Mouse (Mus musculus): ENCODE measurements at regions not wholly inside any gene's neighbourhood (a gene's known extent, or its start where the extent isn't known, plus 50 kb on each side); places are given as distances from the start of the nearest gene placed in this dataset.

DNA sequence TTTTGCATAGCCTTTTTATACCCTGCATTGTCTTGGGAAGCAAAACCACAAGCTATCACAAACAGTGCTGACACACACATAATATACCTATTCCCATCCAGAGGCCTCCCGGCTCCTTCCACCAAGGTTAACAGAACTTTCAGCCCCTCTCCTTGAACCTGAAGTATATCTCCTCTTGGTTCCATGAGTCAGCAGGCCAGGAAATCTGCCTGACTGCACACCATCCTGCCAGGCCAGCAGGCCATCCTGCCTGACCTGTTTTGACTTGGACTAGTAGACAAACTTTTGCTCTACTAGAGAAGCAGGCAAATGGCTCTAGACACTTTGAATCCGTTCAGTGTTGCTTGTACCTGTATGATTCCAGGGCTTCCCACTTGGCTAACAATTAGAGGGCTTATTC lies 547.6 kb upstream of the N6amt1 start:
- DNase-seq (ENCODE audit: low spot score): no peak

DNA sequence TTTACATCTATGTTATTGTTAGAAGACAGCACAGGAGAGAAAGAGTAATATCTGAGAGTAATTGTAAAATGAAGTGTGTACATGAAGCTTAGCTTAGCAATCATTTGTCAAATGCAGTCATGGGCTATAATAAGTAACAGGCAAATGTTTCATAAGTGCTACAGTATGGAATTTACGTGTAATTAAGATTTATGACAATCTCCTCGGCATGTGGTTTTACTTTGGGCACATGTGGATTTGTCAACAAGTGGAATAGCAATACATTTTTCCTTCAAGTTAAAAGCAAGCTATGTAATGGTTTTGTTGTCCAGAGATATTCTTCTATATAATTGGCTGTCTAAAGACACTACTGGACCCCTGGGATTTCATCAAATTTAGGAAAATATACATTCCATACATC lies 577.9 kb upstream of the N6amt1 start:
- DNase-seq (ENCODE audit: low spot score): no peak

DNA sequence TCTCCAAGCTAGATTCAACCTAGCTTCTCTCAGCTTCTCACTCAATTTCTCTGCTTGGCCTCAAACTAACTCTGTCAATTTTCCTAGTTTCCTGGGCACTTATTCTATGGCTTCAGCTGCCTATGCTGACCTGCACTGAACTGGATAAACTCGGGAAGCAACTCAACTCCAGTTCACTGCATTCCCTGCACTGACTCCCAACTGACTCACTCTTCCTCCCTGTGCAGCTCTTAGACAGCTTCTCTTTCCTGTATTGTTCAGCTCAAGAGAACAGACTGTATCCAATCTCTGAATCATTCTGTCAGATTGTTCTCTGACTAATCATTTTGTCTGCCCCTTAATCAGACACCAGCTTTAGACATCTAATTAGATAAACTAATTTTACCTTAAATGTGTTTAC lies 581.4 kb upstream of the N6amt1 start:
- DNase-seq (ENCODE audit: low spot score): no peak

DNA sequence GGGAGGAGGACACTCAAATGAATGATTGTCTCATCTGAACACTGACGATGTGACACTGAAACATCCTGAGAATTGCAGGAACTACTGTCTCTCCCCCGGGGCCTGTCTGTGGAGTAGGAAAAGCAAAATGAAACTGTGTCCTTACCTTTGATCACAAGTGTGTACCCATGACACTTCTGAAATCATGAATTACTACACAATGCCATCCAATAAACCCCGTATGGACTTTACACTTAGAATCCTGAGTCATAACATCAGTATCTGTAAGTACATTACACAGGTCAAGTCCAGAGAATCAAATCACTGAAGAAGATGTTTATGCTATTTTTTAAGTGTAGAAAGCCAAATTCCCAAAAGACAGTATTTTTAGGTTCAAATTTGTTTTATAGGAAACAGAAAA lies 585.1 kb upstream of the N6amt1 start:
- DNase-seq (ENCODE audit: low spot score): no peak

DNA sequence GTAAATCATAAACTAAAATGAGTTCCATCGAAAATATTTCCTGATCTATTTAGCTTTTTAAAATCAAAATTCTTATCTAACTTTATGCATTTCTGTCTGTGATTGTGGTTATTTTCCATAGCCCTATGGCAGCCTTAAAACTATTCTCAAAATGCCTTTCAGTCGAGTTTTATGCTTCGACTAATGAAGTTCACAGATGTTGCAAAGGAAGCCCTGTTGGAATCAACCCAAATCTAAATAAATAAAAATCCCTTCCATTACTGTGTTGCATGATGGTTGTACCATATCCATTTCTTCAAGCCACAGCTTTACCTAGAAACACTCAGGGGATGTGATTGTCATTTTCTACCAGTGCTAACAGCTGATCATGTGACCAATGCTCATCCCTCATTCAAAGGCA lies 585.6 kb upstream of the N6amt1 start:
- DNase-seq (ENCODE audit: low spot score): no peak

DNA sequence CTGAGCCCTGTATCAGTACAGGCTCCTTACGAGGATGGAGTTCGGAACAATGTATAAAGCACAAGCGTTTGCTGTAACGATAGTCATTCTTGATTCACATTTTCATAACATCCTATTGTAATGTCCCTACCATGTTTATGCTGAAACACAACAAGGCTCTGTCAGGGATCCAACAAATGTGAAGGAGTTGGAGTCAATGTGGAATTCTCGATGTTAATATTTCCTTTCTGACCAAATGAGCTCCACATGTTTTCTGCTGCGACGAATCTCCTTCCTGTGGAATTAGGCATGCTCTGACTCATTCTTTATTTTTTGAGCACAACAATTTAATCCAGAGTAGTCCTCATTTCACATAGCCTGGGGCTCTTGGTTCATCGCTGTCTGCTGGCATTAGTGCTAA lies 588.0 kb upstream of the N6amt1 start:
- DNase-seq (ENCODE audit: low spot score): no peak

DNA sequence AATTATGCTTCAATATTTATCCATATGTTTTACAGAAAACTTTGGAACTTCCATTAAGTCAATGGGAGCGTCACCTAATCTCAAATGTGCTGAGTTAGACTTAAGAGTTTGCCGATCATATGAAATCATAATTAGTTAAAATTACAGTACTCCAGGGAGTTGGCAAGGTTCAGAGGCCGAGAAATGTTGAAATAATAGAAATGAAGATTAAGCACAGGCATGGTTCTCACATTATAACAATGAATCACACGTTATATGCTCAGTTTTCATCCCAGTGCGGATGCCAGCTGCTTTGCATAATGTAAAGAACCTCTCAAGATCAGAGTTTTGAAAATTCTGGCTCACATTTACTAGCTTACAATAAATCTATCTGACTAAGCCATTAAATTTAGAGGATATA lies 612.7 kb upstream of the N6amt1 start:
- DNase-seq (ENCODE audit: low spot score): no peak

DNA sequence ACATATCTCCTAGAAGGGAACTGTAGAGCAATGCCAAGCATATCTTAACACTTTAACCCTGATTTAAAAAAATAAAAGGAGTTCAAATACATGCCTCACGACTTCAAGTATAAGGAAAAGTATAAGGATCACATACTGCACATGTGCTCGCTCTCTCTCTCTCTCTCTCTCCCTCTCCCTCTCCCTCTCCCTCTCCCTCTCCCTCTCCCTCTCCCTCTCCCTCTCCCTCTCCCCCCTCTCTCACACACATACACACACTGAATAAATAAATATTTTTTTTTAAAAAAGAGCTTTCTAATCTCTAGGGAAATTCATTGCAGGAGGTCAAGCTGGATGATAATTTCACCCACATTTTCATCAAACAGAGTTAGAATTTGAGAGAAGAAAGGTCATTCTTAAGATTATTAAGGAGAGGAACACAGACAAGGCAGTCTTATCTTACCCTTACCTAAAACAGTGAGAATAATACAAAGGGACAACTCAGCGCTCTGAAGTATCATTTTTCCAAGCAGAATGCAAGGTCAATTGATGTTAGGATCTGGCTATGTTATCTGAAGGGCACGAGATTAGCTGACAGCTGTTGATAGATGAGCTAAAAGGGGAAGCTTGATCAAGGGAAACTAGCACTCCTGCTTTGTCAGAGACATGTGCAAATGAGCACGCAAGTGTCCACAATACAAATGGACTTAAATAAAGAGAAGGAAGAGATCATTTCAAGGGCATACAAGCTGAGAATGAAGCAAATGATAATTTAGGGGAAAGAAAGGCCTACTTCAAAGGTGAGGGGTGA lies 634.8 kb upstream of the N6amt1 start:
- no peak for DNase-seq (ENCODE audit: low spot score)

DNA sequence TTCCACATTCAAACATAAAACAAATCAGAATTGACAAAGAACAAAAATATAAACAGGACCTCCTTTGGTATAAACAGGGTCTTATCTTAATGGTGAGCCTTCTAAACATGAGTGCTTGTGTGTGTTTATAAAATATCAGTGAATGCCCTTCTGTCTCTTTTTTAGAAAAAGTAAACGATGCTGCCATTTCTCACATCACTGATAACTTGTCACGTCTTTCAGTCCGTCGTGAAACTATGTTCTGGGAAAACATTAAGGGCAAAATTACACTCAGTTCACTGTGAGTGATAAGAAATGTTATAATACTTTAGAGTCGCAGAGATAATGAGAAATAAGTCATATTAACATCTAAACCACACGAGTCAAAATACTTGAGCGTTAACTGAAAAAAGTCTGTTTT lies 635.6 kb upstream of the N6amt1 start:
- no peak for DNase-seq (ENCODE audit: low spot score)

DNA sequence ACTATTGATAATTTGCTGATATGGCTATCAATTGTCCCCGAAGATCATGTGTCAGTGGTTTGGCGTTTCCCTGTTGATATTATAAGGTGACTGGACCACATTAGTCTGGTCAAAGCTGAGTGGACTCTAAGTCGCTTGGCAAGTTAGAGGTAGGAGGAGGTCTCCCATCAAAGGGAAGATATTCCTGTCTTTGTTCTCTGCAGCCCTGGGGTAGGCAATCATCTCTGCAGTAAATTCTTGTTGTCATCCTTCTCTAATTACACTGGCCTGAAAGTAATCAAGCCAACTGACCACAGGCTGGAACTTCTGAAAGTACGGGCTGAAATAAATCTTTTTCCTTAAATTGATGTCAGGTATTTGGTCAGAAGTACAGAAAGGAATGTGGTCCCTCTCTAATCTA lies 652.3 kb upstream of the N6amt1 start:
- no peak for DNase-seq (ENCODE audit: low spot score)

DNA sequence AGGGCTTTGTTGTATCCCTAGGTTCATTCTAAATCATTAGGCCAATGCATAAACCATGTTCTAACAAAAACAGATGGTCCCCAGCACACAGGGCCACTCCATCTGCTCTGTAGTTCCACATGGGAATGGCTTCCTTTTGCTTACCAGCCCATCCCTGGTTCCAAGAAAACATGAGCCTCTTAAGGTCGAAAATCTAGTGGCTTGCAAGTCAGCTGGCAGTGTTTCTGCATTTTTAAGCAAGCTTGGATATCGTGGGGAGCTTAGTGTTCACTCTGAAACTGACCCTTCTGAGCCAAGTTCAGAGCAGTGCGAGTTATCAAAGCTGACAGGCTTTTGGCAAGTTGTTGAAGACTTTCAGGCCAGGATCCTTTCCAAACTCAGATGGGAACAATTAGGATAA lies 659.5 kb upstream of the N6amt1 start:
- peak; percentile 39 for DNase-seq (ENCODE audit: low spot score)

DNA sequence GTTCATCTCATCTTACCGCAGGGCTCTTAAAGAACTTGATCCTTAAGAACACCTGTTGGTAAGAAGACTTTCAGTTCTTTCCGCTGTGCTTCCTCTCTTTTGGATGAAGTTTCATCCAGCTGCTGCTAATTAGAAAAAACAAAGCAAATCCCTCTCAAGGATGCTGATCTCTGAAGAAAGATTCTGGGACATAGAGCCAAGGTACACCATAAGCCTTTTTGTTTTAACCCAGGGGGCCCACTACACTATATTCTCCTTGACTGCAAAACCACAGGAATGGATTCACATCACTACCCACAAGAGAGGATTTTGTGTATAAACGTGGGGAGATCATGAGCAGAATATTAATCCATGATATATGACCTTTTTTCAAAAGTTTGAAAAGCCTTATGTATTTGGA lies 694.8 kb upstream of the N6amt1 start:
- DNase-seq (ENCODE audit: low spot score): no peak

DNA sequence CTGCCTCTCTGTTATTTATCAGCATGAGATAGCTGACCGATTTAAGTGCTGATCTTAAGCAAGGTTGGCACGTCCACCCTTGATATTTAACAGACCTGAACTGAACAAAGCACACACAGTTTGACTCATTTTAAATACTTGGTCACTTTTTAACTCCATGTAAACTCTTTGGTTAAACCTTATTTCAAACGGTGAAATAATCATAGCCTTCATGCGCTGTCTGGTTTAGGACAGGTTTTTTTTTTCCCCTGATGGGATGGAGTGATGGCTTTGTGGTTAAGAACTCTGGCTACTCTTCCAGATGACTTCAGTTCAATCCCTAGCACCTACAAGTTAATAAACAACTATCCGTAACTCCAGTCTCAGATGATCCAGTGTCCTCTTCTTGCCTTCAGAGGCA lies 706.7 kb upstream of the N6amt1 start:
- no peak for DNase-seq (ENCODE audit: low spot score)

DNA sequence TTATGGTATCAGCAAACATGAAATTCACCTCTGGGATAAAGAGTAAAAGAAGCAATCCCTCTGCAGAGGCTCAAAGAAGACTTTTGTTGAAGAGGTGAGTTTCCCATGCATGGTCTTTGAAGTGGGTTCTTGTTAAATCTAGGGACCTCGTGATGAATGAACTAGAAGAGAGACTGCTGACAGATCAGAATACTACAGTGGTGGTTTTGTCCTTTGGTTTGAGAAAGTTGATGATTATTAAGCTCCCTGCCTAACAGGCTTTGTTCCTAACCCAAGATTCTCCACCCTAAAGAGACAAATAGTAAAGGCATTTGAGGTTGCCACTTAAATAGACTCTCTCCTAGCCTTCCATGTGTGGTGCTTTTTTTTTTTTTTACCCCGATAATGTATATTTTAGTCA lies 707.2 kb upstream of the N6amt1 start:
- DNase-seq (ENCODE audit: low spot score): no peak

DNA sequence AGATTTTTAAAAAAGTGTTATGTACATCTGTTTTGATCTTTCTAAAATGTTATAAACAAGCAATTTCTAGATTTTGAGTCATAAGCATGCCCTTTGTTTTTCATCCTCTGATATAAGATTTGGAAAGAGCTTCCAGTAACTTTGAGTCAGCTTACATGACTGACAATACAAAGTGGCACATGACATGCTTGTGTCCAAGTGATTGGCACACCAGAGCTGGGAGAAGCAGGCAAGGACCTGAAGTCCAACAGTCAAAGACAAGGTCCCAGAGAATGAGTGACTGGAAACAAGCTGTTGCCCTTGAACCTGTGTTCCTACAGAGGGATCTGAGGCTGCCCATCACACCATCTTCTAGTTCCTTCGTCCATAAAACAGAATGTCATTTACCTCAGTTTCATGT lies 708.5 kb upstream of the N6amt1 start:
- DNase-seq (ENCODE audit: low spot score): no peak

DNA sequence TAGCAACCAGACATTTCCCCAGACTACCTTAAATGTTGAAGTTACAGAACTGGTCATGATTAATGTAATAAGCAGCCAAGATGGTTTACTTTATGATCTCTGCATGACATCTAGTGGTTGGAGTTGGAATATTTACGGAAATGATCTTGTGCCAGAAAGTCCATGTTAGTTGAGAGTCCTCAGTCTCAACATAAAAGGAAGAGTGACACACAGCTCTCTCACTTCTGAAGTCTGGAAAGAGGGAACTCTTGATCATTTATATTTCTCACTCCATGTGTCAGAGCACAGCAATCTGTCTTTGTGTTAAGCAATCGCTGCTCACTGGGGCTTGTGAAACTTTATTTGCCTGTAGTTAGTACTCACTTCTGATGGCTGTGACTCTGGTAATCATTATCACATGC lies 709.1 kb upstream of the N6amt1 start:
- peak; percentile 79 for DNase-seq (ENCODE audit: low spot score)

DNA sequence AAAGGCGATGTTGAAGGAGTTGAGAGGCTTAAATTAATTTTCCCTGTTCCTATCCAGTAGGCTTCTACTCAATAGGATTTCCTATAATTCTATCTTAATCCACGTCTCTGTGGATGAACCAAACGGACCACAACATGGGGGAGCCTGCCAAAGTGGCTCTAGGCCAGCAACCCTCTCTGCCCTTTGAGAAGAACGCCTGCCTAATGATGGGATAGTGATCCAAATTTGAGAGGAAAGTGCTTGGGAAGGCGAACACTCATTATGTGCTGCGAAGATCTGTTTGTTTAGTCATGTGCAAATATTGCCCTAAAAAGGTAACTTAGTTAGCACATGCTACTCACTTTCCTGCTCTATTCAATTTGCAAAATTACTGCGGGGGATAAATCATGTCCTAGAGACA lies 702.5 kb upstream of the Adamts5 start:
- no peak for DNase-seq (ENCODE audit: low spot score)

DNA sequence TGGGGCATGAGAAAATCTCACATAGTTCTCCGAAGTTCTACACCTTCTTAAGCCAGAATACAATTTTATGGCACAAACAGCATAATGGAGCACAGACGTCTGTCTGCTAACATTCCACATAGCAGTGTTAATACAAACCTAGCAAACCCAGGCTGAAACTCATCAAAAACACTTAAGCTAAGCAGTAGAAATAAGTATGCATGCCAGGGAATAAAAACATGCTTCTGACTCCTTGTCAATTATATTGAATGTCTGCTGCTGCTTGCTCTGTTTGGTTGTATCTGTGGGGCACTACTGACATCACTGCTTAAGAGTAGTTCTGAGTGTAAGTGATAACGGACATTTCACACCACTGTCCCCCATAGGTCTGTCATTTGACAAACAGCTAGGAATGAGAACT lies 693.4 kb upstream of the Adamts5 start:
- DNase-seq (ENCODE audit: low spot score): no peak

DNA sequence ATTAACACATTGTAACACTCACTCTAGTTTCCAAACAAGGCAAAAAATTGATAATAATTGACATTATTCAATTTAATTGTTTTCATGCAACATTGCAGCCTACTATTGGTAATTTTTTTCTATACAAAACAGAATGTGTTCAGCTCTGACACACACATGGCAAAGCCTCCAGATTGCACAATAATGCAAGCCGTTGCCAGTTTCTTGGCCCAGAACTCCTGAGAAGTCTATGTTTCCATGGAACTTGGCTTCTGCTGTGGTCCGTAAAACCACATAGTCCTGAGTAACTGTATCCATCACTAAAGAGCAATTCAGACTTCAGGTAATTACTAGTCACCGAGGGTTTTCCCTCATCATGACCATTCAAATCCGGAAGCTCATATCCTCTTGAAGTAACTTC lies 684.4 kb upstream of the Adamts5 start:
- DNase-seq (ENCODE audit: low spot score): peak; percentile 7

DNA sequence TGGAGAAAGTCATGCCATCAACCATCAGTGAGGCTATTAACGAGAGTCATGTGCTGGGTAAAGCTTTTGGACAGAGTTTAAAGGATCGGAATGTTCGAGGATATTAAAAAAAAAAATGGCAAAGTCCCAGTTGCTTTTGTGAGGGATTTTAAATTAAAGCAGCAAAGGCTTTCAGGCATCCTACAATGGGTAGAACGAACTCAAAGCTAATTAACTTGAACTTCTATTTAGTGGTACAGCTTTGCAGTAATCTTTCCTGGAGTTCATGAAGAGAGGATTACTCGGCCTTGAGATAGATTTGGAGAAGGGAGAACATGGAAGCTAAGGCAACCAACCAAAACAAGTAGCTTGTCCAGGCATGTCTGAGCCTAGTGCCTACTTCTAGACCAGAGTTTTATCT lies 676.7 kb upstream of the Adamts5 start:
- DNase-seq (ENCODE audit: low spot score): no peak

DNA sequence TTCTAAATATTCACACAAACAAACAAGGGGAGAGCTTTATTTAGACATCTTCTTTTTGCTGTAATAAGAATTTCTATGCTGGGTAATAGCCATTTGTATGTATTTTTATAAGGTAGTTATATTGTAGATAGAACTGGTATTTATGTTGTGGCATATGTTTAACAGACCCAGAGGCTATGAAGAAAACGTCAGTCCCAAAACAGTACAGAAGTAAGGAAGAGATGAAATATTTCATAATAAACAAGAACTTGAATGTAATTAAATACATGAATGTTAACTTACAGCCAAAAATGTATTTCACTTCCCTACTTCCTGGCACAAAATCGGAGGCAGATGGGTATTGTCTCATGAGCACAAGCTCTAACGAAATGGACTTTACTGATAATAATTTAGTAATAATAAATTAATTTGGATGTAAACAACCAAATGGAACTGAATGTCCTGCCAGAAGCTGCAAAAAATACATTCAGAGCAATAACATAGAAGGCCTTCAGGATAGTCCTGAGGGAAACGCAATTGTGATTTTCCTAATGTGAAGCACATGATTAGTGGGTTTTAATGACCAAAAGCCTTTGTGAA lies 645.9 kb upstream of the Adamts5 start:
- no peak for DNase-seq (ENCODE audit: low spot score)

DNA sequence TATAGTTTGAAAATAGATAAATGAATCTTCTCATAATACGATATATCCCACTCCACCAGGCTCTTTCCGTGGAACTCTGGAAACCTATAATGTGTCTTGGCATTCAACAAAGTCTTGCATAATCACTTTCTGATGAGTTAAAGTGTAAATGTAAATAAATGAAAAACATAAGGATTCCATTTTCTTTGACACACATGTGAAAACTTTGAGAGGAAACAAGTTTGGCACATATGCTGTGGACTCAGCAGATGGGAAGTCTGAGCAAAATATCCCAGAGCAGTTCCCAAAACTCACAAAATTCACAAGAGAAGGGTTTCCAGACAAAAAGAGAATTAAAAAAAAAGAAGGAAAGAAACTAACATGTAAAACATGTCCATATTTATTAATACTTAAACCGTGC lies 645.3 kb upstream of the Adamts5 start:
- no peak for DNase-seq (ENCODE audit: low spot score)

DNA sequence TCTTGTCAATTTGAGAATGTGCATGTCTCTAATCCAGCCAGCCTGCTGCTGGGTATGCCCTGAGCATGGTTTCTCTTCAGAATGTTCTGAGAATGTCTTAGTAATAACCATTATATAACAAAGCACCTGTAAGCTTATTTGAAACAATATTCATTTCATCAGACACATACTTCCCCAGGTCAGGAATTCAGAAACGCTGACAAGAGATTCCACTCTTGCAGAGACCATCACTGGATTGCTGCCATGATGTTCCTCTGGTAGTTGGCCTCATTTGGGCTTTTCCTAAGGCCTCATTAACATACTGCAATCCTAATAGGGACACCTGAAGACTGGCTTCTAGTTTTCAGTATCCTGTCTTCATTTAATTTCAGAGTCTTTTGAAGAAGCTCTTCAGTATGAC lies 642.5 kb upstream of the Adamts5 start:
- no peak for DNase-seq (ENCODE audit: low spot score)

DNA sequence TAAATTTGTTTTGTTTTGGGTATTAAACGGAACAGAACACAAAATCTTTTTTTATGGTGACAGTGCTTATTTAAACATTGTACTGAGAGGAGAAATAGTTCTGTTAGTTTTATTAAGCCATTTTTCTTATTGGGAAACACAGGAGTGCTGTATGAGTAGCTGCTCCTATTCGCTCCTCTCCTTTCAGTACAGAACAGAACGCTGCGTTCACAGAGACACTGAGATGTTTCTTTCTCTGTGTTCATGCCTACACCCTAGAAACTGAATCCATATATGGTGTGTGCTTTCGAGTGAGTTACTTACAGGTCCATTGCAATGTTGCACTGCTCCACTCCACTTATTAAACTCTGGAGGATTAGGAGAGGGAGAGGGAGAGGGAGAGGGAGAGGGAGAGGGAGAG lies 634.9 kb upstream of the Adamts5 start:
- peak; percentile 11 for DNase-seq (ENCODE audit: low spot score)

Data from layer of hippocampus, adult 11-12 months (tissue).